Mouse (Mus musculus) adrenal gland, adult 2 months (tissue): ENCODE measurements around the gene Psmf1. TPM values are rescaled to one million over a fixed set of nuclear protein-coding genes. Genes with fewer than 3 reads are reported as not detected.

ENCODE experiments used
- DNase-seq: peaks from one replicate; pipeline ENCODE4 v3.0.0; 2021
- long read RNA-seq: library from polyadenylated mRNA; stranded (forward); transcript quantifications from one replicate; pipeline ENCODE4 v2.0.0, GENCODE M21; 2021
- polyA plus RNA-seq: library from polyadenylated mRNA; depleted of rRNA; stranded (reverse); fragments of >200 nt; gene quantifications from 2 replicates; pipeline ENCODE4 v1.2.3, GENCODE M21; 2012; rRNA removed
- total RNA-seq, 2 experiments: library from RNA; stranded (reverse); gene quantifications; 2 replicates each; pipeline ENCODE4 v1.2.3; 2021

Gene Psmf1
- 10 to 100 TPM; 35.8 to 39.7 TPM for total RNA-seq
- polyA plus RNA-seq: 38.3 and 47.1 TPM in 2 replicates
- long read RNA-seq, transcript Psmf1-201 (7 exons, 3,809 nt): major isoform, 26 of 31 reads
- long read RNA-seq, partial matches to known transcripts: 0 of 31 reads
- long read RNA-seq, other reads (novel, unspliced or antisense): 2 of 31 reads

DNA sequence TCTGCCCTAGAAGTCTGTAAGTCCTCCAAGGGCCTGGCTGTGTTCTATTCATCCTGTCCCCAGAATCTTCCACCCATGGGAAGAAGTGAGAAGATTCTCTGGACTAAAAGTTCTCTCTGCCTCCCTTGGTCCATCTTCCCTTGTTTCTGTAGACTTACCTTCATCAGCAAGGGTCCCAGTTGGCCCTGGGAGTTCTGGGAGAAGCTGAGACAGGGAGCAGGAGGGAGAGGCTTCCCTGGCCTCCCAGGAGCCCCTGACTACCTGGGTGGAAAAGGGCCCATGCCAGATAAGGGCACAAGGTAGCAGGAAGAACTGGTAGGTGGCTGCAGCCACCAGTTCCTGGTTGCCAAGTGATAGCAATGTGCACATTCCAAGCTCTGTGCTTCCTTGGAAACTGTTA lies at the start of gene Psmf1:
Psmf1 (minus strand) TSS at position 342 of the 400 bp plus-strand sequence.
- DNase-seq: no peak

DNA sequence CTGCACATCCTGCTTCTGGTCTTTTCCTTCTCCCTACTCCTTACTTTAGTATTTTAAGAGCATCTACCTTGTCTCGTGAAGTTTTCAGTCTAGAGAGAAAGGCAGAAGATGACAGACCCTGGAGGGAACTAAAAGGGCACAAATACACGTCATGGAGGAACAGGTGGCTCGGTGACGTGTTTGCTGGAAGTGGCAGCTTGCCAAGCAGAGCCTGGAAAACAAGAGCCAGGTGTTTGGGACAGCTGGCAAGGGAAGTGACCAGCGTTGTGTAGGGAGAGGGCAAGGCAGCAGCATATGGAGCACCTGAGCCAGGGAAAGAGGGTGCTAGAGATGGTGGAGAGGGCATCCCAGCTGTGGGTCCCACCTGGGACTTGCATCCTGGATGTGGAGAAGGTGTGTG lies 47.2 kb upstream of the Psmf1 start:
- no peak for DNase-seq

DNA sequence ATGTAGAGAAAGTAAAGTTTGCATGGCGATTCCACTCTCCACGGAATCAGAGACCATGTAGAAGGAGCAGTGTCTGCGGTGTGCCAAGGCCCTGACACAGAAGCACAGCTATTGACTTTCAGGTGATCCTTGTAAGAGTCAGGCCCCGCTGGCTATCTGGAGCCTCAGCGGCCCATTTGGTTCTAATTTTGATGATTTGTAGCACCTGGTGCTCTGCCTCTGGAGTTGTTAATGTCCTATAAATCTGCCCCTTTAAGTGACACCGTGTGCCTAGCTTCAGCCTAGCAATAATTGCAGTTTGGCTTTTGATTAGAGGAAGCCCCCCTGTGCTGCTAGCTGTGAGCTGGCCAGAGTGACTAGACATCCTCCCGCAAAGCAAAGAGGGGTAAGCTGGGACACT lies 46.2 kb upstream of the Psmf1 start:
- no peak for DNase-seq

DNA sequence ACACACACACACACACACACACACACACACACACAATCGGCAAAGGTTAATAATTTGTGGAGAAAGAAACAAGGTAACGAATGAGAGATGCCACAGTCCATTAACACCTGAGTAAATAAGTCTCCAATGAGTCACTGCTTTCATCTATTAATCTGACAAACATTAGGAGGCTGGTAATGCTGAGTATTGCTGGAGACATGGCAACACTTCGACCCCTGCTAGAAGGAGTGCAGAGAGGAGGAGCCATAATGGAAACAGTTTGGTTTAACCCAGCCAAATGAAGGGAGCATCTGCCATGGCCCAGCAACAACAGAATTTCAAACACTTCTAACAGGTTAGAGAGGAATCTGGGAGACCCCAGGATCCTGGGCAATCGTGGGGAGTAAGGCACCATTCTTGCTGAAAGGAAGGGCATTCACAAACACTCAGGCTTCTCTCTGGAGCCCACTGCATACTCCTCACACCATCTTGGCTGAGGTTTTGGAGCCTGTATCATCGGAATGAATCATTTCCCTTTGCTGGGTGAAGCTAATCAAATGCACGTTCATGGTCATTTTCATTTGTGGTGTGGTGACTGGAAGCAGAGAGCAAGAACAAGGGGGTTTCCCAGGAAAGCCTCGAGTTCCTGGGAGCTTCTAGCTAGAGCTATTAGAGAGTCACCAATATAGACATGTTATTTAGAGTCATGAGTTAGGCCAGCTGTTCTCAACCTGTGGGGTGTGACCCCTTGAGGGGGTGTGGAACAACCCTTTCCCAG lies 44.4 kb upstream of the Psmf1 start:
- DNase-seq: no peak

DNA sequence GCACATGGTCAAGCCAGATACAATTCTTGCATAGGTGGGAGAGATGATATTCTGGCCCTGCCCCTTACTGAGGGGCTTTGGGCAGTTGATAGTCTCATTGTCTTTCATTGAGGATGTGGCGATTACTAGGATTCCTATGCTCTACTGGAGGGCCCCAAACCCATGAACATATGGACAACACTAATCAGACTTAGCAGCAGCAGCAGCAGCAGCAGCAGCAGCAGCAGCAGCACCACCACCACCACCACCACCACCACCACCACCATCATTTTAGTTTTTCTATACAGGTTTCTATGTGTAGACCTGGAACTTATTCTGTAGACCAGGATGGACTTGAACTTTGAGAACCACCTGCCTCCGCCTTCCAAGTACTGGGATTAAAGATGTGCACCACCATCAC lies 39.5 kb upstream of the Psmf1 start:
- DNase-seq: no peak

DNA sequence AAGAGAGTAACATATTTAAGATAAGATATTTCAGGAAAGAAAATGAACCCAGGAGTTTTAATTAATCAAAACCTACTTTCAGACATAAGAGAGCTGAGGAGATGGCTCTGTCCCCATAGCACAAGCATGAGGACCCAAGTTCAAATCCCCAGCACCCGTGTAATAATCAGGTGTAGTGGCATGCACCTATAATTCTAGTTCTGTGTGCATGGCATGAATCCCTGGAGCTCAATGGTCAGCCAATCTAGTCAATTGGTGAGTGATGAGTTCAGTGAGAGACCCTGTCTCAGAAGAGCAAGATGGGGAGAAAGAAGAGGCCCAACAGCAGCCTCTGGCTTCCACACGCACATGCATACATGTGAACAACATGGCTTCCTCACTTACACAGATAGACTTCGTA lies 33.4 kb upstream of the Psmf1 start:
- no peak for DNase-seq

DNA sequence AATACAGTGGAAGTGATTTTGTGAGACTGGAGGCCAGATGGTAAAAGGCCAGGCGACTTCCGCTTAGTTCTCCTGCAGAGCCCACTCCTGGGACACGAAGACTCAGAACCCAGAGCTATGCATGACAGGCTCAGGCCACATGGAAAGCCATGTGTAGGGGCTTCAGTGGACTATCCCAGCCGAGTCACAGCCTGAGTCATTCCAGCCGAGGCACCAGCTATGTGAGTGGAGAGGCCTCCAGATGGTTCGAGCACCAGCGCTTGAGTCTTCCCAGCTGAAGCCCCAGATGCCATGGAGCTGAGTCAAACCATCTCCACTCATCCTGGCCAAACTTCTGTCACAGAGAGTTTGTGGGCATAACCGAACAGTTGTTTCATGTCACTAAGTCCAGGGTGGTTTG lies 29.5 kb upstream of the Psmf1 start:
- no peak for DNase-seq

DNA sequence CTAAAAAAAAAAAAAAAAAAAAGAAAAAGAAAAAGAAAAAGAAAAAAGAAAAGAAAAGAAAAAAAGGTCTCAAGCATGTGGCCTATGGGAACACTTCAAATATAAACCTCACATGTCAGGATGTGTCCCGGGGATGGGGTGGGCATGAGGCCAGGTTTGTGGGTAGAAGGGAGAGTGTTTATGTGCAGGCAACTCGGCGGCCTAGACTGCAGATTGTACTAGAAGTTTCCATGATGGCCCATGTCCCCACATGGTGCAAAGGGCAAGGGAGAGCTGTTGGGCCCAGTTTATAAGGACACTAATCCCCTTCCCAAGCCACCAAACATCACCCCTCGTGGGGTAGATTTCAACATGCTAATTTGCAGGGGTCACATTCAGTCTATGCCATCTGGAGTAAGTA lies 28.2 kb upstream of the Psmf1 start:
- no peak for DNase-seq

DNA sequence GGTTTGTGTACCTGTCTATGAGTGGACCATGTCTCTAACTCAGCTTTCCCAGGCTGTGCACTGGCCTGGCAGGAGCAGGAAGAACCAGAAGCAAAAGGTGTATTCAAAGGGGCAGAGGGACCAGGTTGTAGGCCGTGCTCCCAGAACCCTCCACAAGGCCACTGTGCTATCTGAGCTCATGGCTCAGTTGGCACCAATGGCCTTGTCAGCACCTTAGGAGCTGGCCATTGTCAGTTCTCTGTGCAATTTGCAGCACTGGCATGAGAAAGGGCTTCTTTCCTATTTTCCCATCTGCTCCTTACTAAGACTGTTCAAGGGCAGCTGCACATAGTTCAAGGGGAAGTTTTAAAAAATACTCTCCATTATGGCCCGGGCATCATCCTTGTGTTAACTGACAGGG lies 20.6 kb upstream of the Psmf1 start:
- no peak for DNase-seq

DNA sequence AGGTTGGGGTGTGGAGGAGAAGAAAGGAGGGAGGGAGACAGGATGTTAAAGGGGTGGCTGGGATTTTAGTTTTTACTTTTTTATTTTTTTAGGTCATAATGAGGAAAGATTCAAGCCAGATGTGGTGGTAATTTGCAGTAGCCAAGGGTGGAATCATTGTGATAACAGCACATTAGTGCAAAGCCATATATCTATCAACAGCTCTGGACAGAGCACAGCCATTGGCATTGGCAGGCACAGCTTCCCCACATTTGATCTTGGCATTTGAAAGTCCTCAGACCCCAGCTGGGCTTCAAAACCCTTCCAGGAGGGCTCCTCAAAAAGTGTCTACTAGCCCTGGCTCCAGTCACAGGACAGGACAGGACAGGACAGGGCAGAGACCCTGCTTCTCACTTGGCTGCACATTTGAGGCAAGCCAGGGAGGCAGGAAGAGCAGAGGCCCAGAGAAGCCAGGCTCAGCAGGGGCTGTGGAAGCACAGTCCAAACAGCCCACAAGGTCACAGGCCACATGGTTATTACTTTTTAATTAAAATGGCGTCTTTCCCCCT lies 14.9 kb upstream of the Psmf1 start:
- DNase-seq: no peak

DNA sequence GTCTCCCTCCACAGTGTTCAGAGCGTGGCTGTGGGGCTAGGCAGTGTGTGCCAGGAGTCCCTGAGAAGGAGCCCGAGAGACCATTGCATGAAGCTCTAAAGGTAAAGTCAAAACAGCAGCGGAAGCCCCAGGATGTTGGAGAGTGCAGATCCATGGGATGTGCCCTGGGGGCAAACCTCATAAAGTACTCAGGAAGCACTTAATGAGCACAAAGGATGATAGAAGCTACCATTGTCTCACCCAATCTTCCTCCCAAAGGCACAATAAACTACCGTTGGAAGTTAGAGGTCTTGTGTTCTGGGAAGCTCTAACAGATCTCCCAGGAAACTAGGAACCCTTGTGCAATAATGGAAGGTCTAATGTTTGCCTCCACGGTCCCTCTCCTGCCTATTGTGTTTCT lies 13.5 kb upstream of the Psmf1 start:
- DNase-seq: no peak

DNA sequence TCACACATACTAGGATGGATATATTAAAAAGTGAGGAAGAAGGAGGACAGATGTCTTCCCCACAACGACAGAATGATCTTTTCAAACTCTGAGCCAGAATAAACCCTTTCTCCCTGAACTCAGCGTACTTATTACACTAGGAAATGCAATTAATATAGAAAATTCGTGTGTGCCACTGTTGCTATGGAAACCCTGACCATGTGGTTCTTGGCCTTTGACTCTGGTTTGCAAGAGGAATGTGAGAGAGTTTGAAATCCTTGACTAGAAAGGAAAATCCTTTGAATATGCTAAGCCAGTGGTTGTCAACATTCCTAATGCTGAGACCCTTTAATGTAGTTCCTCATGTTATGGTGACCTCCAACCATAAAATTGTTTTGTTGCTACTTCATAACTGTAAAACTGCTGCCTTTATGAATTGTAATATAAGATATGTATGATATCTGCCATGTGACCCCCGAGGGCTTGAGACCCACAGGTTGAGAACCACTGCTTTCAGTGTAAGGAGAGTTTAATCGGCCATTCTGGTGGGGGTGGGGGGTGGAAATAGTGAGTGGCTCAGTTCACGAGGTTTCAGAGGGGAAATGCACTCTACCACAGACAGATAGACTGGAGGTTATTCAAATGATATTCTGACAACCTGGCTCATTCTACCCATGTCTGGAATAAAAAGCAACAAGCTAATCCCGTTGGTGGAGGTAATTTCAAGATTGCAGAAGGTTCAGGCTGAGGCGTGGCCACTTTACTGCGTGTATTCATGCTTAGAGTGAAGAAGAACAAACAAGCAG lies 12.5 kb upstream of the Psmf1 start:
- DNase-seq: no peak

DNA sequence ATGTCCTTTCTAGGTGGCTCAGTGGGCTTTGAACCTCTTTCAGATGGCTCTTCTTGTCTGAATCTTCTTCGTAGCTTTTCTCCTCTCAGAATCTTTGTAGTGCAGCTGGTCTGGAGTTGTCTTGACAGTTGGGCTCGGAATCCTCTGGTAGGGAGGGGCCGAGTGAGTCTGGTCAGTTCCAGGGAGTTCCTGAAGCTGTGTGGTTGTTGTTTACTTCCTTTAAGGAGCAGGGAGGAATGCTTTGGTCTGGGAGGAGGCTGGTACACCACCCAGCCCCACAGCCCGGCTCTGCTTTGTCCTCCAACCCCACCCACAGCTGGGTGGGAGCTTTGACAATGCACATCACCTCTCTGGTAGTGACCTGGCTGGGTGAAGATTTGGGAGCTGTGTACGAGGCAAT lies 7.3 kb upstream of the Psmf1 start:
- DNase-seq: no peak

DNA sequence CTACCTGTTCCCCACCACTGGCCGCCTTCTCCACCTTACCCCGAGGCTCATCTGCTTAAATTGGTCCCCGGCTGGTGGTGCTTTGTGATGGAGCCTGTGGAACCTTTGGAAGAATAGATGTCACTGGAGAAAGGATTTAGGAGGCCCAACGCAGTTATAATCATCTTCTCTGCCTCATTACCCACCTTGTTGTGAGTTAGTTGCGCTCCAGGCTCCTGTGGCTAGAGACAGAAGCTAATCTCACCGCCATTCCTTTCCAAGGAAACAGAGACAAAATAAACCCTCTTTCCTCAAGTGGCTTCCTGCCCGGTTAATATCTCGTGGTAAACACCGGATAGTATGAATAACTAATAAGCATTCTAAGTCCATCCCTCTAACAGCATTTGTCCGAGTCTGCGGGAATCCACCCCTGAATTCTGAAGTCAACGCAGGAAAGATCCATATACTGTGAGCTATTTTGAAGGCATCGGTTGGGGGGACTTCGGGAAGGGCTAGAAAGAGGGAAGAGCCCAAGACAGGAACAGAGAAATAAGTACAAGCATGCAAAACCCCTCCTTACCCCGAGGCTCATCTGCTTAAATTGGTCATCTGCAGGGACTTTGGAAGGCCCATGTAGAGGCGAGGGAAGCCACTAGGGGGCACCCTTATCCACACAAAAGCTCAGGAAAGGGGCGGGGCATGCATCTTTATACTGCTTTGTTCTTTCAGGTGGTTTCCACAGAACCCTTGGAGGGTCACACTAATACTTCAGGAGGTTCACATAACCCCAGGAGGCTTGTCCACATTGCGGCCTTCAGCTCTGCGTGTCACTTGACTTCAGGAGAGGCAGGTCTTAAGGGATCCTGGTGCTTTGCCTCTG lies 4.1 kb upstream of the Psmf1 start:
- DNase-seq: peak; percentile 70

DNA sequence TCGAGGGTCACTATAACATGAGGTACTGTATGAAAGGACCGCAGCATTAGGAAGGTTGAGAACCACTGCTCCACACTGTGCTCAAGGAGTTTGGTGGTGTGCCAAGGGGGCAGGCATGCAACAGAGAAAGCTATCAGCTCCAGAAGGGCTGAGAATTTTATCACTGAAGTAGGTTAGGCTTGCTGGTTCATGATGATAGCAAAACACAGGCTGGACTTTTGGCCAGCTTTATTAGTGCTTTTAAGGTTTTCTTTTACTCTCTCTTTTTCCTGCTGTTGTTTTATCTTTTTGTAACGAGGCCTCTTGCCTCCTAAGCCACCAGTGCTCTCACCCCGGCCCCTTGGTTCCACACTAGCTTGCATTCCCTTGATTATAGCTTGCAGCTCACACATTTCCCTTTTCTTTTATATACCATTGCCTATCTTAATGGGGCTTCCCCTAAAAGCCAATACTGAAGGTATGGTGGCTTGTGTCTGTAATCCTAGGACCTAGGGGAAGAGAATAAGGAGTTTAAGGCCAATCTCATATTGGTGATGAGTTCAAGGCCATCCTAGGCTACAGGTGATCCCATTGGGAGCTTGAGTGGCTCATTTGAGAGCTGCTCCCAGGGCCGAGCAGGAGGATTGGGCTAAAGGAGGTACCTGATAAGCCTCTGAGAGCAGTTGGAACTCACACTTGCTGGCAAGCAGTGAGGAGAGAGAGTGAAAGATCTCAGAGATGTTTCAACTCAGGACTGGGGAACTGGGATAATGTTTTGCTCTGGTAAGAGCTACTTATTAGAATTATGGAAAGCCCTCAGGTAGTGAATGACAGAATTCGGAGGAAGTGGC lies 921 bp downstream of the Psmf1 start:
- DNase-seq: no peak

DNA sequence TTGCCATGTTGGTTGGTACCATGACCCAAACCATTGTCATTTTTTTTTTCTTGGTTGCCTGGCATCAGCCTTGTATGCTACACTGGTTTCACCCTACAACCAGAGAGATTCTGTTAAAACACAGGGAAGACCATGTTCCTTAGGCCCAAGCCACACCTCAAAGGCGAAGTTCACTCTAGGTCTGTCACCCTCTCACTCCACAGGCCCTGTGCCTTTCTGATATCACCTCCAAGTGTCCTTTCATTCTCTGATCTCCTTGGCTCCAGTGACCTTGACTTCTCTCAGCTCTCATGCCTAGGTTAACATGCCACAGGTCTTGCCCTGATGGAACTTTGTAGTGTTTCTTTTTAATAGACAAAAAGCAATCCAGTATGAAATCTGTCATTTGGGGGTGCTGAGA lies 1.9 kb downstream of the Psmf1 start:
- no peak for DNase-seq

DNA sequence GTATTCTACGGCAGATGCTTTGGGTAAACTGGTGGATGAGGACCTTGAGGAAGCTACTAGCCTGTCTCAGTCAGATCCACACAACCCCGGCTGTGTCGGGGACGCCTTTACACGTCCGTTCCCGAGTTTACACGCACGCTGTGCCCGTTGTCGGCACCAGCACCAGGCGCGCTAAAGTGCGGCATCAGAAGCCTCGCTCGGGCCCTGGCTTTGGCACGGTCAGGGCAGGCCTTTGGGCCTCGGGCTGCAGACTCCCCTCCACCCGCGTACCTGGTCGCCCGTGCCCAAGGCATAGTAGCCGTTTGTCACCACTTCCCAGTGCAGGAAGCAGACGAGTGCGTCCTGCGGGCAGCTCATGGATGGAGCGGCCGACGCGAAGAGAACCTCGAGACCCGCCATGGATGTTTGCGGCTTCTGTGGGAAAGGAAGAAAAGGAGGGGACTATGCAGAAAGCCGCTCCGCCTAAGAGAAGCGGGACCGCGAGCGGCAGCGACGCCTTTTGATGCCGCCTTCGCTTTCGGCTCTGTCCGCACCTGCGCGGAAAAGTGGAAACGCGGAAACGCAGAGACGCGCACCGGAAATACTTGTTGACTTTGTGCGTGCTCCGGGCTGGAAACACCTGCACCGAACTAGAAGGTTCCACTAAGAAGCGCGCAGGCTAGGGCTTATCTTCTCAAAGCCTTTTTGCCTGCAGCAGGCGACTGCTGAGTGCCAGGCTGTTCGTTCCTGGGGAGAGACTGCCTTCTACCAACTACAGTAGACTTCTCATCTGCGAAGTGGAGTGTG lies 3.1 kb downstream of the Psmf1 start:
- DNase-seq: peak; percentile 89

DNA sequence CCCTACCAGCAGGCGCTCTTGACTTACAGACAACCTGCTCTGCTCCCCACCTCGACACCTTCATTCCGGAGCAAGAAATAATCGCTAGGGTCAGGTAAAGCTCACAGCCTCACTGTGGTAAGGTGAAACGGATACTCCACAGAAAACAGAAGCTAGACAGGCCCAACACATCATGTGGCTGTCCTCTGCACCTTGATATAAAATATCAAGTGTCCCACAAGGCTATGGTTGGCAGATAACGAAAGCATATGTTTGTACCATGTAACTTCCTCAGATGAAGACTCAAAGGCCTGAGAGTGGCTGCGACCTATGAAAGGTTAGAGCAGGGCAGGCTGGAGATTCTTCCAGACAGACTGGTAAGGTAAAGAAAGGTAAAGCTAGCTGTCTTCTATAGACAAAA lies 4.5 kb downstream of the Psmf1 start:
- DNase-seq: no peak

DNA sequence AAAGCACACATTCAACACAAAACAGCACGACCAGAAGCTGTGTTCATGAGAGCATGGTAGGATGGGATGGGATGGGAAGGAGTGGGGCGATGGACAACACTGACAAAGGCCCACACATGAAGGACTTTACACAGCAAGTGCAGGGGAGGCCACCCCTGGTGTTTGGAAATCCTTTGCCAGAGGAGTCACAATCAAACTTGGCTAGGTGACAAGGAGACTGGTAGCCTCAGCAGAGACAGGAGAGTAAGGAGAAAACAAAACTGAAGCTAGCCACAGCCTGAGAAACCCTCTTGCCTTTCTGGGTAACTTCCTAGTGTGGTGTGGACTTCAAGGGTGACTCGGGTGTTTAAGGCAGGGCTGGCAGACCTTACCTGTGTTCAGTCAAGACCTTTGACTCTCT lies 4.9 kb downstream of the Psmf1 start:
- DNase-seq: no peak

DNA sequence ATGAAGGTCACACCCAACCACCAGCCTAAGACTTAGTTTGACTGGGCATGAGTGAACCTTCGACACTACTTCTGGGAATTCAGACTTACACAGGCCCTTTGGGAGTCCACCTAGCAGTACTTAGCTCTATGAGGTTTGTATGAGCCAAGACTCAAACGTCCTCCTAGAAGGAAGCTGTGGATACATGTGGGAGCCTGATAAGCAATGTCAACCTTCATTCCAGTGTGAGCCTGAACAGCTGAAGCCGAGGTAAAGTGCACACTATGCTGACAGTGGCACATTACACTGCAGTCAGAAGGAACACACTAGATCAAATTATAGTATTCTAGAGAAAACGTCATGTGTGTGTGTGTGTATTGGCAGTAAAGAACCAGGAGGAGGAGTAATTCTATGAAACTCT lies 5.5 kb downstream of the Psmf1 start:
- no peak for DNase-seq
